Mouse (Mus musculus) Patski (cell line): ENCODE measurements around the gene Kcnk3. TPM values are rescaled to one million over a fixed set of nuclear protein-coding genes. Genes with fewer than 3 reads are reported as not detected.

ENCODE experiments used
- ATAC-seq: fragments of 100-300 bp; one replicate; pipeline ENCODE4 v1.8.0; 2021
- CTCF ChIA-PET: fragments of 350-600 bp; sonication (Branson Sonifier 250); formaldehyde crosslinking; loops from one replicate; lab custom pipeline; 2022; ENCODE audit warnings: inconsistent platforms; lab: Charles Lee
- POLR2A ChIA-PET: fragments of 350-600 bp; sonication (Branson Sonifier 250); formaldehyde crosslinking; loops from one replicate; lab custom pipeline; 2022; ENCODE audit warnings: antibody characterized with exemption, inconsistent platforms; lab: Charles Lee
- DNase-seq: peaks from one replicate; pipeline ENCODE4 v3.0.0-alpha.2; 2011; ENCODE audit warnings: low read depth, low spot score
- H3K27me3 ChIP-seq: fragments of 371-371 bp; one replicate; pipeline ENCODE4 v1.5.1; 2021
- CTCF ChIP-seq: fragments of 100-300 bp; IDR thresholded peaks from one replicate; pipeline ENCODE4 v1.5.1; 2021
- in situ Hi-C: fragments of 300-500 bp; cut with MboI; formaldehyde crosslinking; loops from 3 replicates; pipeline ENCODE4 v1.11.1; 2018; ENCODE audit warnings: low pct_unique_long_range_greater_than_20kb, mixed read lengths
- polyA plus RNA-seq: library from polyadenylated mRNA; unstranded; gene quantifications from one replicate; pipeline ENCODE4 v1.2.3, GENCODE M21; 2021

The Kcnk3 gene
- polyA plus RNA-seq, 1 experiment from 2014 or later, result not detected

- ChIA-PET CTCF (no interaction called here), POLR2A (no interaction called here)
- no peak for TF ChIP-seq CTCF
- peaks cover 29% of the 10 kb centered on the region for H3K27me3 ChIP-seq
- in situ Hi-C loops, result no loop called here
- ATAC-seq (no peak), DNase-seq (no peak)
Measured at GRCm38 (mm10) chr5:30612575-30612974, 24.6 kb downstream of the Kcnk3 start.

GRCm38 (mm10) chr5:30613242-30613641, 25.3 kb downstream of the Kcnk3 start:
- POLR2A ChIA-PET, result no interaction called here
- CTCF ChIA-PET, result no interaction called here
- no peak for TF ChIP-seq CTCF
- ATAC-seq (no peak), DNase-seq (no peak)
- in situ Hi-C loops, result no loop called here
- peaks cover 31% of the 10 kb centered on the region for H3K27me3 ChIP-seq

- POLR2A ChIA-PET, result no interaction called here
- in situ Hi-C loops, result no loop called here
- ATAC-seq, result no peak
- no peak for TF ChIP-seq CTCF
- CTCF ChIA-PET, result no interaction called here
- H3K27me3 ChIP-seq, result peaks cover 31% of the 10 kb centered on the region
- DNase-seq, result no peak
Measured at GRCm38 (mm10) chr5:30614221-30614620, 26.3 kb downstream of the Kcnk3 start.

GRCm38 (mm10) chr5:30615416-30615815, 27.4 kb downstream of the Kcnk3 start:
- in situ Hi-C loops, result no loop called here
- no peak for TF ChIP-seq CTCF
- POLR2A ChIA-PET, result no interaction called here
- peaks cover 28% of the 10 kb centered on the region for H3K27me3 ChIP-seq
- no peak for DNase-seq
- ATAC-seq, result no peak
- CTCF ChIA-PET, result no interaction called here

GRCm38 (mm10) chr5:30615819-30616218, 27.8 kb downstream of the Kcnk3 start:
- in situ Hi-C loops, result no loop called here

GRCm38 (mm10) chr5:30616644-30617043, 28.7 kb downstream of the Kcnk3 start:
- ChIA-PET POLR2A (interaction anchor here (0.6 kb wide), 1 partner anchor 10 kb away, joined by 3 read pairs; no protein-coding TSS in a partner anchor), CTCF (no interaction called here)
- peaks cover 29% of the 10 kb centered on the region for H3K27me3 ChIP-seq
- no peak for TF ChIP-seq CTCF
- no peak for DNase-seq
- ATAC-seq, result no peak
- in situ Hi-C loops, result no loop called here

More at GRCm38 (mm10) chr5:30615819-30616218, 27.8 kb downstream of the Kcnk3 start:
- ChIA-PET POLR2A (interaction anchor here (0.6 kb wide), 1 partner anchor 9 kb away, joined by 3 read pairs; no protein-coding TSS in a partner anchor), CTCF (no interaction called here)
- DNase-seq (no peak), ATAC-seq (no peak)
- no peak for TF ChIP-seq CTCF
- H3K27me3 ChIP-seq, result peaks cover 28% of the 10 kb centered on the region

GRCm38 (mm10) chr5:30617357-30617756, 29.4 kb downstream of the Kcnk3 start:
- TF ChIP-seq CTCF, result no peak
- ChIA-PET POLR2A (no interaction called here), CTCF (no interaction called here)
- peaks cover 35% of the 10 kb centered on the region for H3K27me3 ChIP-seq
- no peak for ATAC-seq
- DNase-seq, result no peak
- in situ Hi-C loops, result no loop called here

- ChIA-PET POLR2A (no interaction called here), CTCF (no interaction called here)
- DNase-seq (no peak), ATAC-seq (no peak)
- peaks cover 36% of the 10 kb centered on the region for H3K27me3 ChIP-seq
- TF ChIP-seq CTCF, result no peak
- in situ Hi-C loops, result no loop called here
Measured at GRCm38 (mm10) chr5:30617851-30618250, 29.9 kb downstream of the Kcnk3 start.

GRCm38 (mm10) chr5:30618376-30619003, 30.5 kb downstream of the Kcnk3 start:
- CTCF ChIA-PET, result no interaction called here
- no peak for TF ChIP-seq CTCF

GRCm38 (mm10) chr5:30619211-30619610, 31.2 kb downstream of the Kcnk3 start:
- TF ChIP-seq CTCF, result no peak
- ChIA-PET POLR2A (no interaction called here), CTCF (no interaction called here)
- in situ Hi-C loops, result no loop called here
- peaks cover 38% of the 10 kb centered on the region for H3K27me3 ChIP-seq
- ATAC-seq, result no peak
- no peak for DNase-seq

More at GRCm38 (mm10) chr5:30618376-30619003, 30.5 kb downstream of the Kcnk3 start:
- POLR2A ChIA-PET, result no interaction called here
- DNase-seq, result no peak
- H3K27me3 ChIP-seq, result peaks cover 33% of the 10 kb centered on the region
- ATAC-seq, result no peak
- in situ Hi-C loops, result no loop called here

GRCm38 (mm10) chr5:30620567-30620966, 32.6 kb downstream of the Kcnk3 start:
- no peak for ATAC-seq
- in situ Hi-C loops, result no loop called here
- peaks cover 32% of the 10 kb centered on the region for H3K27me3 ChIP-seq
- no peak for DNase-seq
- TF ChIP-seq CTCF, result no peak
- ChIA-PET CTCF (no interaction called here), POLR2A (interaction anchor here (0.6 kb wide), 1 partner anchor 158 kb away, joined by 3 read pairs; no protein-coding TSS in a partner anchor)
